Mouse (Mus musculus): ENCODE measurements around the gene Nek7. TPM values are rescaled to one million over a fixed set of nuclear protein-coding genes. Genes with fewer than 3 reads are reported as not detected.
A peak's percentile ranks its signal among the peaks of the same experiment; 100 is the strongest.

Gene Nek7
- polyA plus RNA-seq, 1 experiment from 2014 or later, result 24.5 TPM

DNA sequence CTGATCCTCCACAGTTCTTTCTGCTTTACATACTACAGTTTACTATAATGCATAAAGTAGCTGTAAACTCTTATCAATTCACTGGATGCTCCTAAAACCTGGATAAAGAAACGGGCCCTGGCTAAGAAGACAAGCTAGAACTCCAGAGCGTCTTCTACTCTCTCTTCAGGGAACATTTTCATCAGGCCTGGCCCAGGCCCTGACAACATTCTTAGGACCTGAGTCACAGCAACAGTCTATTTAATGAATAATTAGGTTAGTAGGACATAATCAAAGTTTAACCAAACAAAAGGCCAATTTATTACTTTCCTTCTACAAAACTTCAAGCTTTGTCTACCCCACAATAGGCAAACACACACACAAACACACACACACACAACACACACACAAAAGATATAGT, 15.2 kb downstream of the Nek7 start:
- no peak overlapping the region for H3K4me3 ChIP-seq (replicated peaks)
- no peak overlapping the region for H3K4me2 ChIP-seq (replicated peaks)
- H3K9me3 ChIP-seq, result no peaks in the 10 kb centered on the region
- WGBS, result 68% methylated on average over 2 of the region's 2 CpGs
- H3K27me3 ChIP-seq (replicated peaks), result no peaks in the 10 kb centered on the region
- no peak for ATAC-seq
- no peaks in the 10 kb centered on the region for H3K4me1 ChIP-seq (replicated peaks)
- H3K9ac ChIP-seq, result no peak overlapping the region
- H3K27ac ChIP-seq, result no peak overlapping the region
- H3K36me3 ChIP-seq, result no peaks in the 10 kb centered on the region

DNA sequence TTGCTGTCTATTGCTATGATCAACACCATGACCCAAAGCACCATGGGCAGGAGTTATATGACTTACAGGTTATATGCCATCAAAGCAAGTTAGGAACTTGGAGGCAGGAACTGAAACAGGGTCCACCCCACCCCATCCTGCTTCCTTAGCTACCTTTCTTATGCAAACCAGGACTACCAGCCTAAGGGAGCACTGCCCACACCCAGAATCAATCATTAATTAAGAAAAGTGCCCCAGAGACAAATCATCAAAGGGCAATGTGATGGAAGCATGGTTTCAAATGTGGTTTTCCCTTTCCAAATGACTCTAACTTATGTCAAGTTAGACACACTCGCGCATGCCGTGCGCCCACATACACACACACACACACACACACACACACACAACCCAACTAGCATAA, 16.0 kb downstream of the Nek7 start:
- no peaks in the 10 kb centered on the region for H3K36me3 ChIP-seq
- H3K27ac ChIP-seq, result no peak overlapping the region
- no peak for ATAC-seq
- H3K4me2 ChIP-seq (replicated peaks), result no peak overlapping the region
- H3K27me3 ChIP-seq (replicated peaks), result no peaks in the 10 kb centered on the region
- H3K4me3 ChIP-seq (replicated peaks), result no peak overlapping the region
- no peaks in the 10 kb centered on the region for H3K9me3 ChIP-seq
- WGBS, result 90% methylated on average over 4 of the region's 4 CpGs
- H3K4me1 ChIP-seq (replicated peaks), result no peaks in the 10 kb centered on the region
- H3K9ac ChIP-seq, result no peak overlapping the region

DNA sequence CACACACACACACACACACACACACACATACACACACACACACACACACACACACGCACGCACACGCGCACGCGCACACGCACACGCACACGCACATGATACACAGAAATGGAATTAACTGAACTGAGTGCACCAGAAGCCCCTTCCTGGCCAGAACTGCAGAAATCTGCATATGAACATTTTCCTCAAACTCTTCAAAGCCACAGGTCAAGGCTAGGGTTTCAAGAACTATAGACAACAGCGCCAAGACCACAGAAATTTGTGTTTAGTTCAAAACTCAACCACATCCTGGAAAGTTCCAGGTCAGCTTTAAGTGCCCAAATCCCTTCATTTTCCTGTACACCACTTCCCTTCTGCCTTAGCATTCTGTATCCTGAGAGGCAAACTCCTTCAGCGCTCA, 21.9 kb downstream of the Nek7 start:
- Histone ChIP-seq H3K9me3 (no peaks in the 10 kb centered on the region), H3K36me3 (no peaks in the 10 kb centered on the region), H3K4me2 (replicated peaks) (no peak overlapping the region), H3K27me3 (replicated peaks) (no peaks in the 10 kb centered on the region), H3K4me1 (replicated peaks) (no peaks in the 10 kb centered on the region; the same call in 1 of the 2 replicates), H3K27ac (no peak overlapping the region), H3K9ac (no peak overlapping the region), H3K4me3 (replicated peaks) (no peak overlapping the region)
- ATAC-seq, result no peak
- WGBS, result 93% methylated on average over 11 of the region's 11 CpGs

DNA sequence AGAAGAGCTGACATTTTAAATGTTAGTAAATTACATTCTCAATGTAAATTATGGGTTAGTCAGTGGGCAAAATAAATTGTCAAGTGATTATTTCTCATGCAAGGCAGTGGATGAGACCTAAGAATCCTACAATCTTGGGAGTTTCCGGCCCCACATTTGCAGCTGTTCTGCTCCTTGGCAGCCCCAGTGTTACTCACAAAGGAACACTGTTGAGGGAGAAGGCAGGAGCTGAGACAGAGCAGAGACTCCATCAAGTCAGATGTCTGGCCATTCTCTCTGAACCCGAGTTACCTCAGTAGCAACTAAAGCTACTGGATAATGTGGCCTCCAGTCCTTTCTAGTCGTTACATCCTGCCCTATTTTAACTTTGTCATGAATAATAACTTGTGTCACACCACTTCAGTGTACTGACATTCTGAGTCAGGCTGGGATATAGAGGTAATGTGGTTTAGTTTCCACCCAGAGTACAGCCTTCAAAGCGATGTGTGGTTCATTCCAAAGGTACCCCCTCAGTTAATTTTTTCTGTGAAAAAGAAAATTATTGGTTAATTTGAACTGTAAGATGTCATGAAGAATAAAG, 23.7 kb downstream of the Nek7 start:
- Histone ChIP-seq H3K27me3 (replicated peaks) (no peaks in the 10 kb centered on the region), H3K4me1 (replicated peaks) (no peaks in the 10 kb centered on the region; the same call in 1 of the 2 replicates), H3K4me3 (replicated peaks) (no peak overlapping the region), H3K36me3 (no peaks in the 10 kb centered on the region), H3K4me2 (replicated peaks) (no peak overlapping the region), H3K9ac (no peak overlapping the region), H3K27ac (no peak overlapping the region), H3K9me3 (no peaks in the 10 kb centered on the region)
- ATAC-seq, result 0 out of 2 replicates have a peak, but pooled peaks have one; percentile 39
- 42% methylated on average over 4 of the region's 4 CpGs for WGBS

DNA sequence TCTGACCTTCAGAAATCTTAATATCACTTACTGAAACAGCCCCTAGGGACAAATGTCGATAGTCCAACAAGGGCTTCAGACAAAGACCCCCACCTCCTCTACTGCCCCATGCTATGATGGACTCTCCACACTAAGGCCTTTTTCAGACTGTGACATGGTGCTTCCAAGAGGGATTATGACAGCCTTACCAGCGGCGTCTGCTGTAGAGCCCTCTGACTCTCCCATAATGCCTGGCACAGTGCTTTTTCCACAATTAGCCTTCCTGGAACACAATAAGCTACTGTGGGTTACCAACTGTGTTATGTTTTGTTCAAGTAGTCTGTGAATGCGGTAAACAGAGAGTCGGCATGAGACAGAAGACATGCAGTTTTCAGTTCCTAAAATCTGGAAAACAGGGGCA, 25.0 kb downstream of the Nek7 start:
- Histone ChIP-seq H3K4me1 (replicated peaks) (no peaks in the 10 kb centered on the region; the same call in 1 of the 2 replicates), H3K9ac (no peak overlapping the region), H3K27me3 (replicated peaks) (no peaks in the 10 kb centered on the region), H3K4me3 (replicated peaks) (no peak overlapping the region), H3K36me3 (no peaks in the 10 kb centered on the region), H3K9me3 (no peaks in the 10 kb centered on the region), H3K27ac (no peak overlapping the region), H3K4me2 (replicated peaks) (no peak overlapping the region)
- ATAC-seq, result no peak
- WGBS, result 78% methylated on average over 5 of the region's 5 CpGs

DNA sequence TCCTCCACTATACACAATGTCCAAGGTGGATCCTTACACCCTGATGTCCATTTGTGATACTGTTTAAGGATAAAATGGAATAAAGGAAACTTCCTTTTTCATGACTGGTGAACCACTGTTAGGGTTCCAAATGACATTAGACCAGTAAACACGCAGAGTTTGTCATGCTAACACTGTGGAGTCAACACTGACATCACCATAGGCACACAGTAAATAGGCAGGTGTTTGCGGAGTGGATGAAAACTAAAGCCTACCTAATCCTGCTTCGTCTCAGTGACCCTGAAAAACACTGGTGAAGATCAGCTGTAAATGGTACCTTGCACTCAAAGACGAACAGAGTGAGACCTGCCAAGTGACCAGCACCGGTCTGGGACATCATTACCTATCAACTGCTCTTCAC, 26.0 kb downstream of the Nek7 start:
- no peaks in the 10 kb centered on the region for H3K36me3 ChIP-seq
- ATAC-seq, result no peak
- H3K27ac ChIP-seq, result no peak overlapping the region
- WGBS, result 87% methylated on average over 5 of the region's 5 CpGs
- H3K9ac ChIP-seq, result no peak overlapping the region
- H3K9me3 ChIP-seq, result no peaks in the 10 kb centered on the region
- H3K4me1 ChIP-seq (replicated peaks), result no peaks in the 10 kb centered on the region; the same call in 1 of the 2 replicates
- H3K27me3 ChIP-seq (replicated peaks), result no peaks in the 10 kb centered on the region
- H3K4me3 ChIP-seq (replicated peaks), result no peak overlapping the region
- H3K4me2 ChIP-seq (replicated peaks), result no peak overlapping the region

DNA sequence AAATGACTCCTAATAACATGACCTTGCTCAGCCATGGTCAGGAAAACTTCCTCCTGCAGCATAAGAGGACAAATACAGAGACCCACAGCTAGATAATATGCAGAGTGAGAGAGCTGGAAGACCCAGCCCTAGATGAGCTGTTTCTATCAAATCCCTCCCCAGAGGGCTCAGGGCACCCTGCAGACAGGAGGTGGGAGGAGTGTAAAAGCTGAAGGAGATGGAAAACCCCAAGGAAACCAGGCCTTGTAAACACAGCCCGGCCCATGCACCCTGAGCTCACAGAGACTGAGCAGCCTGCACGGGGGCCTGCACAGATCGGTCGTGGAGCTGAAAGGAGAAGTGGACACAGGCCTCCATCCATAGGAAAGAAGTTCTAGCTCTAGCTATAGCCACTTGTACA, 27.5 kb downstream of the Nek7 start:
- Histone ChIP-seq H3K27ac (no peak overlapping the region), H3K4me3 (replicated peaks) (no peak overlapping the region), H3K4me2 (replicated peaks) (no peak overlapping the region), H3K36me3 (no peaks in the 10 kb centered on the region), H3K27me3 (replicated peaks) (0 out of 2 replicates have a peak, but pooled peaks cover 3% of the 10 kb centered on the region), H3K4me1 (replicated peaks) (no peaks in the 10 kb centered on the region; the same call in 1 of the 2 replicates), H3K9me3 (no peaks in the 10 kb centered on the region), H3K9ac (no peak overlapping the region)
- WGBS, result 85% methylated on average over 4 of the region's 4 CpGs
- ATAC-seq, result no peak

DNA sequence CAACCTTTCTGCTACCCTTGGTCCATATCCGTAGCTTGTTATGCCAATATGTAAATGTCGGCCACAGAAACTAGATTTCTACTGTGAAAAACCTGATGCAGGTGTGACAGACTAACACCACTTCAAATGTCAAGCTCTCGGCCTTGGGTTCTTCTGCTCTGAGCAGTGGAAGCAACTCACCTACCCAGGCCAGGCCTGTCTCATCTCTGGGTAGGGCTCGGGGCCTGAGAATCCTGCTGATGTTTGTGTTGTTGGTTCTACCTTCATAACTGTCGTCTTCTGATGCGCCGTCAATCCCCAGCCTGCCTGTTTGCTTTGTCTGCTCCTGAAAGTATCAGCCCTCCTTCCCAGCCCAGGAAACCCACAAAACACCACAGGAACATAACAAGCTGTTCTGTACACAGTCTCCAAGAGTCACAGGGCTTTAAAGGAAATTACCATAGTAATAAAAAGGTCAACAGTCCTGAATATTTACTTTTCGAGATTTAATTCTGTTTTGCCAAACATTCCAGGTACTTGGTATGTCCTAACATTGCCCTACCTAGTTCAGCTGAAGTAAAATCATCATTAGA, 29.4 kb downstream of the Nek7 start:
- Histone ChIP-seq H3K27me3 (replicated peaks) (0 out of 2 replicates have a peak, but pooled peaks cover 3% of the 10 kb centered on the region), H3K9me3 (no peaks in the 10 kb centered on the region), H3K4me2 (replicated peaks) (no peak overlapping the region), H3K4me1 (replicated peaks) (no peaks in the 10 kb centered on the region), H3K27ac (no peak overlapping the region), H3K9ac (no peak overlapping the region), H3K4me3 (replicated peaks) (no peak overlapping the region), H3K36me3 (no peaks in the 10 kb centered on the region)
- 87% methylated on average over 8 of the region's 8 CpGs for WGBS
- no peak for ATAC-seq

DNA sequence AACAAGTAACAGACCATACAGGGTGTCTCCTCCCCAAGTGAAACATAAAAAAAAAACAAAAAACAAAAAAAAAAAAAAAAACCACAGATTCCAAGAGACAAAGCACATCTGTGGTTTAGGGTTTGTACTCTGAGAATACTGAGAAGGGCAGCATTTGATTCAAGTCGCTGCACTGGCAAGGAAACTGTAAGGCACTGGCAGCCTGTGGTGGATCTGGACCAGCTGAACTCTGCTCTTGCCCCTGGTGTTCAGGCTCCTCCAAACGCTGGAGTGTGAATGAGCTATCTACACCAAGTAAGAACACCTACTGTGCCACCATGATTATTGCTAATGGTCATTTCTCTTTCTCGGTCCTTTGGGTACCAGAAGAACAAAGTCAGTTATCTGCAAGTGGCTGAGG, 30.8 kb downstream of the Nek7 start:
- ATAC-seq, result no peak
- Histone ChIP-seq H3K9ac (no peak overlapping the region), H3K27me3 (replicated peaks) (0 out of 2 replicates have a peak, but pooled peaks cover 3% of the 10 kb centered on the region), H3K4me3 (replicated peaks) (no peak overlapping the region), H3K27ac (no peak overlapping the region), H3K4me2 (replicated peaks) (no peak overlapping the region), H3K4me1 (replicated peaks) (no peaks in the 10 kb centered on the region), H3K9me3 (no peaks in the 10 kb centered on the region), H3K36me3 (no peaks in the 10 kb centered on the region)
- WGBS, result 87% methylated on average over 3 of the region's 3 CpGs

DNA sequence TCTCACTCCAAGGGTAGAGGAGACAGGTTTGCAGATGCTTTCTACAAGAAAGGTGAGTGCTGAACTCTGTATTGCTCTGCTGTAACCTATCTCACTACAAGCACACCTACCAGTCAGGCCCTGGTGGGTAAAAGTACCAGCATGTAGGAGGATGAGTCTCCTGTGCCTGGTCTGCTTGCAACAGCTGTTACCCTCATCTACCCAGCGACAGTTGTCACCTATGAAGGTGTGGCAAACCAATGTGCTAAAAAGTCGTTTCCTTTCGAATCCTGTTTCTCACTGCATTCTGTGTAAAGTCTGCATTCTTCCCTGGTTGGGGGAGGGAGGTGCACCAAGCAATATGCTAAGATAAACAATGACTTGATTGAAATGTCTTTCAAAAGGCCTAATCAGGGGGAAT, 32.1 kb downstream of the Nek7 start:
- ATAC-seq, result no peak
- no peak overlapping the region for H3K27ac ChIP-seq
- no peaks in the 10 kb centered on the region for H3K9me3 ChIP-seq
- 0 out of 2 replicates have a peak, but pooled peaks cover 3% of the 10 kb centered on the region for H3K27me3 ChIP-seq (replicated peaks)
- no peaks in the 10 kb centered on the region for H3K36me3 ChIP-seq
- H3K4me2 ChIP-seq (replicated peaks), result no peak overlapping the region
- H3K4me3 ChIP-seq (replicated peaks), result no peak overlapping the region
- no peak overlapping the region for H3K9ac ChIP-seq
- no peaks in the 10 kb centered on the region for H3K4me1 ChIP-seq (replicated peaks)
- 44% methylated on average over 3 of the region's 3 CpGs for WGBS

DNA sequence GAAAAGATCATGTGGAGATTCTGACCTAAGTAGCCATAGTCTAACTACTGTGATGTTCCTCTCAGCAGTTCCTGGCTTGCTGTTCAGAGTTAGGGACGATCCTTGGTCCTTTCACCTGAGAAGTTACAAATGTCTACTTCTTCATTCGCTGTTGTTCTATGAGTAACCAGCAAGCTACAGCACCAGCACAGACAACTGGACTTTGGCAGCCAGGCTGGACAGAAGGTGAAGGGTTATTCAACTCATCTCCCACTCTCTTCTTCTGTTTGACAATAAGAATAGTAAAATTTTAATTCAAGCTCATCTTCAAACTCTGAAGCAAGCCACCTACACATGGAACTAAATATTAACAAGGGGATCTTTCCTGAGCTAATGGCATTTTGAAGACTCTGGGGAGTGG, 33.0 kb downstream of the Nek7 start:
- no peaks in the 10 kb centered on the region for H3K4me1 ChIP-seq (replicated peaks)
- no peak overlapping the region for H3K4me2 ChIP-seq (replicated peaks)
- no peak overlapping the region for H3K4me3 ChIP-seq (replicated peaks)
- WGBS, result 92% methylated on average over 2 of the region's 2 CpGs
- no peaks in the 10 kb centered on the region for H3K9me3 ChIP-seq
- H3K36me3 ChIP-seq, result no peaks in the 10 kb centered on the region
- no peak overlapping the region for H3K27ac ChIP-seq
- no peak overlapping the region for H3K9ac ChIP-seq
- ATAC-seq, result no peak
- 0 out of 2 replicates have a peak, but pooled peaks cover 3% of the 10 kb centered on the region for H3K27me3 ChIP-seq (replicated peaks)

DNA sequence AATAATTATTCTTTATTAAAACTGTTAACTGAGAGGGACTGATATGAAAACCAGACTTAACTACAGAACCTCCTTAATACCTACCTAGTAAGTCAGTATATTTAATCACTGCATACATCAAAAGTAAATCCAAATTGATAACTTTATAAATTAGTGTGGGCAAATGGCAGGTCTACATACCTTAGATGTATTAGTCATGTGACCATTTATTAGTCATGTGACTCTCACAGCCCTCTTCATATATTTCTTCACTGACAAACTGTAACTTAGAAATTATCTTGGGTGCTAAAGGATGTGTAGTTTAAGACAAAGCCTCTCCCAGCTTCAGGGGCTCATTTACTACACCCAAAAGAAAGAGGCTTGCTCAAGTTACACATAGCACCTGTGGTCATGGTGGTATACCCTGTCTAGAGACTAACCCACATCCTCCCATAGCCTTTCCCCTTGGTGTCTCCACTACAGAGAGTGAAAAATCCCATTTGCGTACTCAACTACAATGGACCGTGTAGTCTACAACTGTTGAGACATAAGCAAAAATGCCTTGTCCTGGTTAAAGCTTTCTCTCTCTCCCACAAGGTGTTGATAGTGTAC, 35.4 kb downstream of the Nek7 start:
- no peak overlapping the region for H3K4me3 ChIP-seq (replicated peaks)
- no peak overlapping the region for H3K27ac ChIP-seq
- ATAC-seq, result no peak
- H3K27me3 ChIP-seq (replicated peaks), result 0 out of 2 replicates have a peak, but pooled peaks cover 3% of the 10 kb centered on the region
- H3K36me3 ChIP-seq, result no peaks in the 10 kb centered on the region
- no peaks in the 10 kb centered on the region for H3K9me3 ChIP-seq
- H3K4me2 ChIP-seq (replicated peaks), result no peak overlapping the region
- 93% methylated on average over 2 of the region's 2 CpGs for WGBS
- no peaks in the 10 kb centered on the region for H3K4me1 ChIP-seq (replicated peaks)
- no peak overlapping the region for H3K9ac ChIP-seq

DNA sequence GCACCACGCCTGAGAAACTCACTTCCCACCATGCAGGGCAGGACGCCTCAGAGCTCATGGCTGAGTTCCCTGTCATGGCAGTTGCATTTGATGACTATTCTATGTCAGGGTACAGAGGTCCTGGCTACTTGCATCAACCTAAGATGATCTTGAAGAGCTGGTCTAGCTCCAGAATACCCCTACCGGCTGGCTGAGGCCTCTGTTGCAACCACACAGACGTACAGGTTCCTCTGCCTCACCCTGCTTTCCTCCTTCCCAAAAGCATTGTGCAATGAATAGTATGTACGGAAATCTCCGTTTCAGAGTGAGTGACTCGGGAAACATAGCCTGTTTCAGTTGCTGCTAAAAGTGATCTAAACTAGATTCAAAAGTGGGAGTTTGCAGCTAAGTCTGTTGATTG, 37.7 kb downstream of the Nek7 start:
- ATAC-seq, result no peak
- no peaks in the 10 kb centered on the region for H3K36me3 ChIP-seq
- H3K9me3 ChIP-seq, result no peaks in the 10 kb centered on the region
- WGBS, result 84% methylated on average over 7 of the region's 7 CpGs
- no peak overlapping the region for H3K4me3 ChIP-seq (replicated peaks)
- H3K9ac ChIP-seq, result no peak overlapping the region
- no peak overlapping the region for H3K27ac ChIP-seq
- H3K4me1 ChIP-seq (replicated peaks), result no peaks in the 10 kb centered on the region
- peaks cover 5% of the 10 kb centered on the region; the same call in 1 of the 2 replicates for H3K27me3 ChIP-seq (replicated peaks)
- H3K4me2 ChIP-seq (replicated peaks), result no peak overlapping the region

Measured in intestine, embryonic 15.5 days (tissue).